Mouse (Mus musculus) small intestine, adult 2 months (tissue): Measurements from ENCODE around the gene Islr2.

Source experiments
- CTCF ChIP-seq: fragments of 200-500 bp; IDR thresholded peaks from 2 replicates; pipeline ENCODE4 v1.5.1; 2012; ENCODE audit warnings: low read depth, mild to moderate bottlenecking, control low read depth, inconsistent platforms, low read length, moderate library complexity, mixed read lengths; ENCODE audit not compliant: insufficient replicate concordance, insufficient read length; ENCODE audit errors: extremely low read depth
- POLR2A ChIP-seq: fragments of 200-500 bp; IDR thresholded peaks from 2 replicates; pipeline ENCODE4 v1.6.1; 2012; ENCODE audit warnings: low read depth, mild to moderate bottlenecking, control low read depth, inconsistent platforms, low read length, moderate library complexity

- TF ChIP-seq POLR2A (no peak), CTCF (no peak)
These were observed 43.8 kb downstream of the Islr2 start for GRCm38 (mm10) chr9:58160315-58160714.
